Mouse (Mus musculus) hindbrain, embryonic 11.5 days (tissue): Measurements from ENCODE around the gene Adh7. TPM values are rescaled to one million over a fixed set of nuclear protein-coding genes. Genes with fewer than 3 reads are reported as not detected.

ENCODE experiments used
- ATAC-seq: fragments of 200-750 bp; cut with Nextera tagmentation; 2 replicates; pipeline ENCODE4 v1.8.0; 2017; ENCODE audit warnings: mild to moderate bottlenecking, moderate TSS enrichment, moderate library complexity; ENCODE audit not compliant: low FRiP score
- DNase-seq: peaks from one replicate; pipeline ENCODE4 v3.0.0-alpha.2; 2015; ENCODE audit warnings: low spot score
- H3K27ac ChIP-seq: fragments of 300-500 bp; sonication (generic); 2 replicates; pipeline ENCODE4 v1.5.1; 2014; ENCODE audit warnings: mild to moderate bottlenecking, low read depth, low read length
- H3K27me3 ChIP-seq: fragments of 300-500 bp; sonication (generic); 2 replicates; pipeline ENCODE4 v1.6.1; 2014; ENCODE audit warnings: mild to moderate bottlenecking, low read length, moderate library complexity, mixed read lengths; ENCODE audit not compliant: control insufficient read depth, insufficient read depth
- H3K36me3 ChIP-seq: fragments of 300-500 bp; sonication (generic); 2 replicates; pipeline ENCODE4 v1.6.1; 2014; ENCODE audit warnings: mild to moderate bottlenecking, low read length, moderate library complexity, mixed read lengths; ENCODE audit not compliant: control insufficient read depth, insufficient read depth
- H3K4me1 ChIP-seq: fragments of 300-500 bp; sonication (generic); replicated peaks from 2 replicates; pipeline ENCODE4 v1.6.1; 2014; ENCODE audit warnings: low read length, mixed read lengths; ENCODE audit not compliant: control insufficient read depth, insufficient read depth
- H3K4me2 ChIP-seq: fragments of 300-500 bp; sonication (generic); replicated peaks from 2 replicates; pipeline ENCODE4 v1.6.1; 2014; ENCODE audit warnings: mild to moderate bottlenecking, low read depth, low read length
- H3K4me3 ChIP-seq: fragments of 300-500 bp; sonication (generic); 2 replicates; pipeline ENCODE4 v1.5.1; 2014; ENCODE audit warnings: low read depth, low read length
- H3K9ac ChIP-seq: fragments of 300-500 bp; sonication (generic); 2 replicates; pipeline ENCODE4 v1.6.1; 2014; ENCODE audit warnings: low read depth, low read length
- H3K9me3 ChIP-seq: fragments of 300-500 bp; sonication (generic); 2 replicates; pipeline ENCODE4 v1.6.1; 2016; ENCODE audit warnings: low read length; ENCODE audit not compliant: control insufficient read depth
- whole genome bisulfite sequencing: fragments of 180-500 bp; shearing (Covaris S2); extraction: QIAGEN DNeasy Blood & Tissue Kit; methylation state at CpG from one replicate; pipeline ENCODE4 v1.1.7; 2014; 5-methylcytosine and 5-hydroxymethylcytosine counted together
- polyA plus RNA-seq: library from polyadenylated mRNA; unstranded; fragments of >200 nt; fragmentation: Nextera tagmentation; extraction: Ambion mirVana; gene quantifications from 2 replicates; pipeline ENCODE4 v1.2.1, GENCODE M21; 2014

The Adh7 gene
- polyA plus RNA-seq, 1 experiment from 2014 or later: 0.08 TPM

DNA sequence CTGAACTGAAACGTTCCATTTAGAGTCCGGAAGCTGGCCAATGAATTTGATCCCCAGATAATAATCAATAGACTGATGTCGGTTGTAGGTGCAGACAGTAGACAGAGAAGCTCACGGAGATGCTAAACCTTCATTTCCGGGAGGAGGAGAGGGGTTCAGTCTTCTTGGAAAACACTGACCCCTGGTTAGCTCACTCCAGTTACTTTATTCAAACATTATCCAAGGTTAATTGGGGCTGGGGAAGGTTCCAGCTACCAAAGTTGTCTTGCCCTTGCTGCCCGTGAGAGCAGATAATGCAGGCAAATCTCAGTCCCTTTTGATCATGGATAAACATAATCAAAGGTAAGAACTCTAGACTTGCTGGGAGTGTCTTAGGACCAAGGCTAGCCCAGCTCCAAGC lies 33.6 kb downstream of the Adh7 start:
- Histone ChIP-seq H3K27ac (no peak overlapping the region), H3K36me3 (no peaks in the 10 kb centered on the region), H3K27me3 (no peaks in the 10 kb centered on the region), H3K9me3 (no peaks in the 10 kb centered on the region), H3K4me3 (no peak overlapping the region), H3K9ac (no peak overlapping the region), H3K4me2 (no peak overlapping the region), H3K4me1 (no peaks in the 10 kb centered on the region)
- ATAC-seq (no peak), DNase-seq (no peak)
- WGBS: 84% methylated on average over 6 of the region's 6 CpGs

DNA sequence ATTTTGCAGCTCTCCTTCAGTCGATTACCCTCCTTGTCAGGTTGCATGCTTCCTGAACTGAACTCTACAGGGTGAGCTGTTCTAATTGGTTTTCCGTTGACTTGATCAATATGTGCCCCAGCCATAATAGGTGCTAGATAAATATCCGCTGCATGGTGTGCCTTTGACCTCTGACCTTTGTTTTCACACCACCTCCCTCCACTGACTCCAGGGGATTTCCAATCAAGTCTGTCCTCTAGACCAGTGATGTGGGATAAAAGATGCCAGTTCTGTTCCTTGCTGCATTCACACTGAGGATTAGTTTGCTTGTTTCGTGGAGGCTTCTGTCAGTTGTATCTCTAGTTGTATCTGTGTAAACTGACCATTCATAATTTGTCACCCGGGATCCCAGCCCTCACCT lies 36.6 kb downstream of the Adh7 start:
- no peak overlapping the region for H3K4me3 ChIP-seq
- no peak overlapping the region for H3K27ac ChIP-seq
- H3K4me2 ChIP-seq: no peak overlapping the region
- peak; percentile 68 for ATAC-seq
- H3K4me1 ChIP-seq: no peaks in the 10 kb centered on the region
- H3K9ac ChIP-seq: no peak overlapping the region
- no peaks in the 10 kb centered on the region for H3K36me3 ChIP-seq
- no peak for DNase-seq
- 53% methylated on average over 5 of the region's 5 CpGs for WGBS
- H3K9me3 ChIP-seq: no peaks in the 10 kb centered on the region
- H3K27me3 ChIP-seq: no peaks in the 10 kb centered on the region

DNA sequence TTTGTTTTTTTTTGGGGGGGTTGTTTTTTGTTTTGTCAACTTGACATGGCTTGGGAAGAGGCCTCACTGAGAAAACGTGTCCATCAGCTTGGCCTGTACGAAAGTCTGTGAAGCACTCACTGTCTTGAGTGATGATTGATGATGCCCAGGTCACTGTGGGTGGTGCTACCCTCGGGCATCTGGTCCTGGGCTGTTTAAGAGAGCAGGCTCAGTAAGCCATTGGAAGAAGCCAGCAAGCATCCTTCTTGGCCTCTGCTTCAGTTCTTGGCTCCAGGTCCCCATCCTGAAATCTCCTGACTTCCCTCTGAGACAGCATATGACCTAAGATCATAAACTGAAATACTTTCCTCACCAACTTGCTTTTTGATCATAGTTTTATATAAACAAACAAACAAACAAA lies 37.8 kb downstream of the Adh7 start:
- H3K27me3 ChIP-seq: no peaks in the 10 kb centered on the region
- H3K36me3 ChIP-seq: no peaks in the 10 kb centered on the region
- no peak overlapping the region for H3K9ac ChIP-seq
- no peaks in the 10 kb centered on the region for H3K9me3 ChIP-seq
- H3K4me2 ChIP-seq: no peak overlapping the region
- no peak for DNase-seq
- H3K27ac ChIP-seq: no peak overlapping the region
- no peaks in the 10 kb centered on the region for H3K4me1 ChIP-seq
- WGBS: 40% methylated on average over 3 of the region's 3 CpGs
- no peak overlapping the region for H3K4me3 ChIP-seq
- ATAC-seq: no peak

DNA sequence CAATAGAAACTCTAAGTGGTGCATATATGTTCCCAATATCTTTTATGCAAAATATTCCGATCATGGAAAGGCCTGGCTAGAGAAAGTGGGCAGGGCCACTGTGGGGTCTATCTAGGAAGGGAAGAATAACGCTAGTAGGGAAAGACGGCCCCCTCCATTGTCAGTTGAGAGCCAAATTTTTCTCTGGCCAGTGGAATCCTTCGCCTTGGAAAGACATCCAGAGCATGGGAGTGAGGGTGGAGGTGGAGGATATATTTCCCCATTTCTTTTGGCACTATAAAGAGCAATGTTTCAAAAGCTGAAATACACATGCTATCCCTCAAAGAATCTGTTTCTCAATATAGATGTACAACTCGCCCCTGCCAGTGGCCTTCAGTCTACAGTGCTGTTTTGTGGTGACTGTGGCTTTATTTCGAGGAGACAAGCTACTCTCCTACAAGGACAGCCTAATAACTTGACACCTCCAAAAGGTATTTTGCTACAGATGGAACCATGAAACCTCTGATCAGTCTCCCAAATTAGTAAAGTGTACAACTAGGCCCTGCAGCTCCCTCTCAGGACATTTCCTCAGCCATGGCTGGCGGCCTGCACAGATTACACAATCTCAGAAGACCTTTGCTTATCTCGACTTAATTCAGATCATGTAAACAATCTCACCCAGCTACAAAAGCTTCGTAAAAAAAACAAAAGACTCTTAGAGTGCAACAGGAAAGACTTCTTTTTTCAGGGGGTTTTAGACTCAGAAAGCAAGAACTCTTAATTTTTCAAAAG lies 38.4 kb downstream of the Adh7 start:
- no peak for DNase-seq
- Histone ChIP-seq H3K4me2 (no peak overlapping the region), H3K27ac (no peak overlapping the region), H3K4me1 (no peaks in the 10 kb centered on the region), H3K36me3 (no peaks in the 10 kb centered on the region), H3K9me3 (no peaks in the 10 kb centered on the region), H3K27me3 (no peaks in the 10 kb centered on the region), H3K4me3 (no peak overlapping the region), H3K9ac (no peak overlapping the region)
- no peak for ATAC-seq
- WGBS: 87% methylated on average over 9 of the region's 9 CpGs

DNA sequence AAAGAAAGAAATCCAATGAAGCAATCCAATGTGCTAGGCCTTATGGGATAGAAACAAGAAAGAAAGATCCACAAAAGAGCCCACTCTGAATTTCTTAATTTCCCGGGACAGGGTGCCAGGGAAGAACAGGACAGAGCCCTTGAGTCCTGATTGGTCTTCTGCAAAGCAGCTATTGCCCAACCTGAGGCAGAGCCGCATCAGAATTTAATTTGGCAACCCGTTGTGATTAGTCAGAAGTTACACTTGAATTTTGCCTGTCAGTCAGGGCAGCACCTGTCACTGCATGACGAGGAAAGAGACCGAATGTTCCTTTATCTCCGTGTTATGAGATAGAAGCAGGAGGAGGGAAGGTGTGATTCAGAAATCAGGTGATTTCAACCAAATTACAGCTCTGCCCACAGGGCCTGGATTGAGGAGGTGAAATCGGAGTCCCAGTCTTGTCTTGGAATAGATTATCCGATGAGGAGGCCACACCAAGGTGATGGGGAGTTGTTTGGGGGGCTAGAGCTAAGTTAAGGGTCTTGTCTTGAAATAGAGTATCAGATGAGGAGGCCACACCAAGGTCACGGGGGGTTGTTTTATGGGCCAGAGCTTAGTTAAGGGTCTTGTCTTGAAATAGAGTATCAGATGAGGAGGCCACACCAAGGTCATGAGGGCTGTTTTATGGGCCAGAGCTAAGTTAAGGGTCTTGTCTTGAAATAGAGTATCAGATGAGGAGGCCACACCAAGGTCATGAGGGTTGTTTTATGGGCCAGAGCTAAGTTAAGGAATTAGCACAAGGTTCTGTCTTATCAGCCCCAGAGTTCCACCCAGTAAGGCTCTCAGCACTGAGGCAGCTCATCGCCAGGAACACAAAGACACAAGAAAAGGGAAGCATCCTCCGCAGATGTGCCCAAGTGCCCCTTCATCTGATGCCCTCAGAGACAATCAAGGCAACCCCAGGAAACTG lies 43.4 kb downstream of the Adh7 start, which contains the start of gene Adh1:
Adh1 (plus strand) TSS at position 271 of the 949 bp plus-strand sequence.
- 91% methylated on average over 11 of the region's 11 CpGs for WGBS
- H3K9me3 ChIP-seq: no peaks in the 10 kb centered on the region
- no peak within 1 kb of the TSS for H3K4me3 ChIP-seq
- H3K4me1 ChIP-seq: no peaks in the 10 kb centered on the region
- ATAC-seq (no peak), DNase-seq (no peak)
- no peak within 1 kb of the TSS for H3K27ac ChIP-seq
- H3K27me3 ChIP-seq: no peaks in the 10 kb centered on the region
- no peaks in the 10 kb centered on the region for H3K36me3 ChIP-seq
- no peak within 1 kb of the TSS for H3K9ac ChIP-seq
- no peak within 1 kb of the TSS for H3K4me2 ChIP-seq

DNA sequence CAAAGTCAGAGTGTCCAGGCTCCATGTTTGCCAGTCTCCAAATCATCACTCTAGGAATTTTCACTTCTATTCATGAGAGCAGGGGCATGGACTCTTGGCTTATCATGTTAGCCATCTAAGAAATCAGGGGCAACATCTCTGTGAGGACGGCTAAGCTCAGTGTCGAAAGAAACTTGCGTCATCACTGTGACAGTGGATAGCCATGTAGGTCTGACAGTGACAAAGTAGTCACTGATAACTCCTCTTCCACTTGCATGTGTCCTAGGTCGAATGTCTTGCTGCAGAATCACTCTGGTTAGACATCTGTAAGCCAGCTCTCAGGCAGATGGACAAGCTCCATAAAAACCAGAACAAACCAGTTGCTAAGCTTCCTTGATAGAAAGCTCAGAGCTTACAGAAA lies 45.0 kb downstream of the Adh7 start:
- Histone ChIP-seq H3K4me2 (no peak overlapping the region), H3K9ac (no peak overlapping the region), H3K4me3 (no peak overlapping the region), H3K36me3 (no peaks in the 10 kb centered on the region), H3K4me1 (no peaks in the 10 kb centered on the region), H3K27me3 (no peaks in the 10 kb centered on the region), H3K9me3 (no peaks in the 10 kb centered on the region), H3K27ac (no peak overlapping the region)
- ATAC-seq (no peak), DNase-seq (no peak)
- WGBS: 74% methylated on average over 4 of the region's 4 CpGs

DNA sequence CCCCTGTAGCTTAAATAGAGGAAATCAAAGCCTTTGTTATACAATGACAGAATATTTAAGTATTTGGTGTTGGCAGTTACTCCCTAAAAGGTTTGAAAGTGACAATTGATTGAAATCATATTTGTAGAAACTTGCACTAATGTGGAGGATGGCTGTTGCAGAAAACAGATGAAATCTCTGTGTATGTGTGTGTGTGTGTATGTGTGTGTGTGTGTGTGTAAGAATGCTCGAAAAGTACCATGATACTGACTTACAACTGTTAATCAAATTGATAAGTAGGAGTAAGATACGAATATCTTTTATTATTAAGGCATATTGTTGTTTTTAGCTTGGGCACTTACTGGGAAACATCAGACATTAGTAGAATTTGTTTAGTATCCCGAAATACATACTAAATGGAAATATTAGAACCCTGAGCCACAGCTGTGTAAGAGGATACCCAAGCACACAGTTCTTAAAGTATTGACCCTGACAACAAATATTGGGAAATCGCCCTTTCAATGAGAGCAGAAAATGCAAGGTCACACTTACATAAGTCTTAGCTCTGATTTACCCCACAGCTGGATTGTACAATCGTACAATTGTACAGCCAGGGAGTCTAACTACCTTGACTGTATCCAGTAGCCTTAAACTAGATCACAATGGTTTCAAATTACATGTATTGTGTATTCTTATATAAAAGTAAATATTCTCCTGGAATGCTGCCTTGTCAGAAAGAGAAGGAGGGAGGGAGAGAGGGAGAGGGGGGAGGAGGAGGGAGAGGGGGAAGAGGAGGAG lies 45.8 kb downstream of the Adh7 start:
- H3K36me3 ChIP-seq: no peaks in the 10 kb centered on the region
- no peak overlapping the region for H3K9ac ChIP-seq
- H3K27ac ChIP-seq: no peak overlapping the region
- H3K4me2 ChIP-seq: no peak overlapping the region
- ATAC-seq (no peak), DNase-seq (no peak)
- 83% methylated on average over 5 of the region's 5 CpGs for WGBS
- no peaks in the 10 kb centered on the region for H3K27me3 ChIP-seq
- no peak overlapping the region for H3K4me3 ChIP-seq
- no peaks in the 10 kb centered on the region for H3K4me1 ChIP-seq
- H3K9me3 ChIP-seq: no peaks in the 10 kb centered on the region

DNA sequence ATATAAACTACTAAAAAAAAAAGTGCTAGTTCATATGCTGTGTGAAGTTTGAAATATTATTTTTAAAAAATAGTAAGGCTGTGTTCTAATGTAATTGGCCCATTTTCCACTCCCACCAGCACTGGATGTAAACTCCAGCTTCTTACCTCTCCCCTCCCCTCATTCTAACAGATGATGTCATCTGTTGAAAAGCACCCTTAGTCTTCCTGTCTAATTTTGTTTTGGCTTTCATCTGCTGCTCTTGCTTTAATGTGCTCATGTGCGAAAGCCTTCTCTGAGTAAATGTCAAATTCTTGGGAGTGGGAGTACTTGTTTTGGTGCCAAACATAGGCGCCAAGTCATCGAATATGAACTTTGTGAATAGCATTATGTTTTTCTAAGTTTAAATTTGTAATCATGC lies 47.1 kb downstream of the Adh7 start:
- H3K9ac ChIP-seq: no peak overlapping the region
- no peak overlapping the region for H3K4me3 ChIP-seq
- H3K27me3 ChIP-seq: no peaks in the 10 kb centered on the region
- ATAC-seq (no peak), DNase-seq (no peak)
- 90% methylated on average over 3 of the region's 3 CpGs for WGBS
- no peaks in the 10 kb centered on the region for H3K36me3 ChIP-seq
- H3K27ac ChIP-seq: no peak overlapping the region
- no peaks in the 10 kb centered on the region for H3K9me3 ChIP-seq
- no peaks in the 10 kb centered on the region for H3K4me1 ChIP-seq
- no peak overlapping the region for H3K4me2 ChIP-seq
